Mouse (Mus musculus): ENCODE results near the gene Rps6ka5. TPM values are rescaled to one million over a fixed set of nuclear protein-coding genes. Genes with fewer than 3 reads are reported as not detected.
A peak's percentile ranks its signal among the peaks of the same experiment; 100 is the strongest.

Gene Rps6ka5
- polyA plus RNA-seq, 1 experiment from 2014 or later: 5.2 TPM

GRCm38 (mm10) chr12:100613878-100614277 is 112.9 kb downstream of the Rps6ka5 start:
- Histone ChIP-seq H3K4me2 (no peak overlapping the region), H3K9me3 (no peaks in the 10 kb centered on the region), H3K27me3 (no peaks in the 10 kb centered on the region), H3K27ac (no peak overlapping the region), H3K4me1 (no peaks in the 10 kb centered on the region), H3K36me3 (no peaks in the 10 kb centered on the region), H3K9ac (no peak overlapping the region), H3K4me3 (no peak overlapping the region)
- ATAC-seq (ENCODE audit: borderline replicate concordance, extremely low read depth, low FRiP score, low TSS enrichment): no peak
- WGBS: 80% methylated on average over 2 of the region's 2 CpGs

DNA sequence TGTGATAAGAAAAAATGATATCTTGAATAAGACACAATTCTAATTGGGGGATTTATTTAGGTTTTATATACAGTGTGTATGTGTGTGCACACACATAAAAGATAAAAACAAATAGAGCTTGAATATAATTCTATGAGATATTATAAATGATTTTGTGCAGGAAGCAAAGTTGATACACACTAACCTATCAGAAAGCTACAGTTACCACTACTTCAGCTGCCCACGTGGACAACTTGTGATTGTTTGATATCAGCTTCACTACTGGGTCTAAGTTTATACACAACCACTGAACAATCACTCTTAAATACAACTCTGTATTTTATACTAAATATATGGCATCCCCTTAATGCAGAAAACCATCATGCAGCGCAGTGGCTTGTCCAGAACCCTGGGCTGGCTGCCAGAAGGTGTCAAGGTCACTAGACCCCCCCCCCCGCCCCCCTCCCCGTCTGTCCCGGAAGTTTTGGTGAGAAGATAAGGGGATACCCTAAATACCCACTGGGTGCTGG is 113.5 kb downstream of the Rps6ka5 start:
- Histone ChIP-seq H3K36me3 (no peaks in the 10 kb centered on the region), H3K9ac (no peak overlapping the region), H3K4me1 (no peaks in the 10 kb centered on the region), H3K9me3 (no peaks in the 10 kb centered on the region), H3K27ac (no peak overlapping the region), H3K4me2 (no peak overlapping the region), H3K27me3 (no peaks in the 10 kb centered on the region), H3K4me3 (no peak overlapping the region)
- 35% methylated on average over 5 of the region's 5 CpGs for WGBS
- no peak for ATAC-seq (ENCODE audit: borderline replicate concordance, extremely low read depth, low FRiP score, low TSS enrichment)

DNA sequence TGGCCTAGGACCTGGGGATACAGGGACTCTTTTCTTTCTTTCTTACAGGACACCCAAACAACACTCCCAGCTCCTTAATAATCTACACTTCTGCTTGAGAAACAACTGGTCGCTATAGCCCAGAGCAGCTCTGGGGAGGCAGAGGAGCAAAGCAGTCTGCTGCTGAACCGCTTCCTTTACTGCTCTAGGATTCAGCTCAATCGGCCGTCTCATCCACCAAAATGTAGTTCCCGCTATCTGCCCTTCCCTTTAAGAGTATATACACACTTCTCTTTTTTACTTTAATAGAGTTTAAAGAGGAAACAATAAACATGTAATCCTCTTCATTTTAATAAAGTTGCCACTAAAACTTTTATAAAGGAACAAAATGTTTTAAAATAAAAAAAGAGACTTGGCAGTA is 117.0 kb downstream of the Rps6ka5 start:
- Histone ChIP-seq H3K9me3 (no peaks in the 10 kb centered on the region), H3K36me3 (no peaks in the 10 kb centered on the region), H3K4me2 (no peak overlapping the region), H3K27ac (no peak overlapping the region), H3K27me3 (no peaks in the 10 kb centered on the region), H3K4me1 (no peaks in the 10 kb centered on the region), H3K9ac (no peak overlapping the region), H3K4me3 (no peak overlapping the region)
- WGBS: 82% methylated on average over 5 of the region's 5 CpGs
- no peak for ATAC-seq (ENCODE audit: borderline replicate concordance, extremely low read depth, low FRiP score, low TSS enrichment)

DNA sequence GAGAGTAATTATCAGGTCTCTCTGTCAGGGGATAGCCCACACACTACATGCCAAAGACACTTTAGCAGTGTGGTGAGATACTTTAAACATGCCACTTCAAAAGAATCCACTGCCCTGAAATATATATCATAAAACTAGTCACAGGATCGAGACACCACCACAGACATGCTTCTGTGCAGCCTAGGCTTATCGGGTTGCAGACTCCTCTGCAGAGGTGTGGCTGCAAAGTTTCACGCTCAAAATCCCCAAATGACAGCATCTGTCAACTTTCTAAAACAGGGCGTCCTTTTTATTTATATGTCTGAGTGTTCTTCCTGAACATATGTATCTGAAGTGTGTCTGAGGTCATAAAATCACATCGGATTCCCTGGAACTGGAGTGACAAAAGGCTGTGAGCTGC is 117.7 kb downstream of the Rps6ka5 start:
- no peak overlapping the region for H3K9ac ChIP-seq
- H3K4me2 ChIP-seq: no peak overlapping the region
- H3K4me1 ChIP-seq: no peaks in the 10 kb centered on the region
- no peaks in the 10 kb centered on the region for H3K9me3 ChIP-seq
- no peaks in the 10 kb centered on the region for H3K36me3 ChIP-seq
- H3K27ac ChIP-seq: no peak overlapping the region
- no peaks in the 10 kb centered on the region for H3K27me3 ChIP-seq
- H3K4me3 ChIP-seq: no peak overlapping the region
- 42% methylated on average over 5 of the region's 5 CpGs for WGBS
- no peak for ATAC-seq (ENCODE audit: borderline replicate concordance, extremely low read depth, low FRiP score, low TSS enrichment)

DNA sequence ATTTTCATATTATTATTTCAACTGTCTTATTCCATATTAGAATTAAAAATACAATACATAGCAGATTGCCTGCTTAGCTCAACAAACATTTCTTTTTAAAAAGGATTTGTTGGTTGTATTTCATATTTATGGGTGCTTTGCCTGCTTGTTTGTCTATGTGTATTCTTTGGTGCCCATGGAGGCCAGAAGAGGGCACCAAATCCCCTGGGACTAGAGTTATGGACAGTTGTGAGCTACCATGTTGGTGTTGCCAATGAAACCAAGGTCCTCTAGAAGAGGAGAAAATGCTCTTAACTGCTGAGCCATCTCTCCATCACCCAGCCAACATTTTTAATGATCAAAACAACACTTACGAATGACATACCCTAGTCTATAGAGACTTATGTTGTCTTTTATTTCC is 120.0 kb downstream of the Rps6ka5 start:
- no peaks in the 10 kb centered on the region for H3K36me3 ChIP-seq
- H3K27ac ChIP-seq: no peak overlapping the region
- WGBS: 78% methylated on average over 1 of the region's 1 CpGs
- H3K4me1 ChIP-seq: no peaks in the 10 kb centered on the region
- no peak for ATAC-seq (ENCODE audit: borderline replicate concordance, extremely low read depth, low FRiP score, low TSS enrichment)
- H3K9ac ChIP-seq: no peak overlapping the region
- no peak overlapping the region for H3K4me2 ChIP-seq
- no peak overlapping the region for H3K4me3 ChIP-seq
- H3K27me3 ChIP-seq: no peaks in the 10 kb centered on the region
- H3K9me3 ChIP-seq: no peaks in the 10 kb centered on the region

GRCm38 (mm10) chr12:100605596-100605995 is 121.2 kb downstream of the Rps6ka5 start:
- no peaks in the 10 kb centered on the region for H3K9me3 ChIP-seq
- ATAC-seq (ENCODE audit: borderline replicate concordance, extremely low read depth, low FRiP score, low TSS enrichment): no peak
- no peak overlapping the region for H3K9ac ChIP-seq
- no peaks in the 10 kb centered on the region for H3K27me3 ChIP-seq
- no peaks in the 10 kb centered on the region for H3K36me3 ChIP-seq
- no peak overlapping the region for H3K27ac ChIP-seq
- no peak overlapping the region for H3K4me3 ChIP-seq
- no peak overlapping the region for H3K4me2 ChIP-seq
- 64% methylated on average over 3 of the region's 3 CpGs for WGBS
- H3K4me1 ChIP-seq: no peaks in the 10 kb centered on the region

- no peaks in the 10 kb centered on the region for H3K4me1 ChIP-seq
- no peak overlapping the region for H3K27ac ChIP-seq
- no peak overlapping the region for H3K9ac ChIP-seq
- 0% methylated on average over 1 of the region's 1 CpGs for WGBS
- no peaks in the 10 kb centered on the region for H3K27me3 ChIP-seq
- no peak overlapping the region for H3K4me3 ChIP-seq
- no peak overlapping the region for H3K4me2 ChIP-seq
- ATAC-seq (ENCODE audit: borderline replicate concordance, extremely low read depth, low FRiP score, low TSS enrichment): peak; percentile 65; the same call in 1 of the 2 replicates
- no peaks in the 10 kb centered on the region for H3K9me3 ChIP-seq
- no peaks in the 10 kb centered on the region for H3K36me3 ChIP-seq
Observed at GRCm38 (mm10) chr12:100604540-100604939, 122.2 kb downstream of the Rps6ka5 start.

- Histone ChIP-seq H3K4me3 (no peak overlapping the region), H3K27ac (no peak overlapping the region), H3K27me3 (no peaks in the 10 kb centered on the region), H3K4me1 (no peaks in the 10 kb centered on the region), H3K9ac (no peak overlapping the region), H3K36me3 (no peaks in the 10 kb centered on the region), H3K4me2 (no peak overlapping the region), H3K9me3 (no peaks in the 10 kb centered on the region)
- WGBS: 64% methylated on average over 3 of the region's 3 CpGs
- no peak for ATAC-seq (ENCODE audit: borderline replicate concordance, extremely low read depth, low FRiP score, low TSS enrichment)
Observed at GRCm38 (mm10) chr12:100594700-100595099, 132.1 kb downstream of the Rps6ka5 start.

DNA sequence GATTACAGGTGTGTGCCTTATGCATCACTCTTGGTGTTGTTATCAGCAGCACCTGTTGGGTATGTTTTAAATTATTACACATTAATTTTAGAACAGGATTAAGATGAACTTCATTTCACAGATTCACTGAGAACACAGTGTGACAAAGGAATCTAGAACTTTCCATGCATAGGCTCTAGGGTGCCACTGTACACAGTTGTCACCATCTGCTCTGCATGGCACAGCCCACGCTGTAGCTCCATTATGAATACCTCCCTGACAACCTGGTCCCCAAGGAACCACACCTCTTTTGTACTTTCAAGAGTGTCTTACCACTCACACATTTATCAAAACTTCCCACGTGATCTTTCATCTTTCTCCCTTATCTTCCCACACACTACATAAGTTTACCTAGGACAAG is 140.2 kb downstream of the Rps6ka5 start:
- H3K4me1 ChIP-seq: no peaks in the 10 kb centered on the region
- H3K4me3 ChIP-seq: no peak overlapping the region
- H3K36me3 ChIP-seq: no peaks in the 10 kb centered on the region
- no peak for ATAC-seq (ENCODE audit: borderline replicate concordance, extremely low read depth, low FRiP score, low TSS enrichment)
- WGBS: 68% methylated on average over 2 of the region's 2 CpGs
- H3K27ac ChIP-seq: no peak overlapping the region
- H3K27me3 ChIP-seq: no peaks in the 10 kb centered on the region
- H3K9ac ChIP-seq: no peak overlapping the region
- H3K9me3 ChIP-seq: no peaks in the 10 kb centered on the region
- H3K4me2 ChIP-seq: no peak overlapping the region

- no peak overlapping the region for H3K27ac ChIP-seq
- 87% methylated on average over 2 of the region's 2 CpGs for WGBS
- ATAC-seq (ENCODE audit: borderline replicate concordance, extremely low read depth, low FRiP score, low TSS enrichment): no peak
- no peak overlapping the region for H3K9ac ChIP-seq
- no peak overlapping the region for H3K4me2 ChIP-seq
- H3K27me3 ChIP-seq: no peaks in the 10 kb centered on the region
- H3K4me3 ChIP-seq: no peak overlapping the region
- H3K4me1 ChIP-seq: no peaks in the 10 kb centered on the region
- no peaks in the 10 kb centered on the region for H3K36me3 ChIP-seq
- no peaks in the 10 kb centered on the region for H3K9me3 ChIP-seq
Observed at GRCm38 (mm10) chr12:100579221-100579620, 147.6 kb downstream of the Rps6ka5 start.

GRCm38 (mm10) chr12:100578291-100578690 is 148.5 kb downstream of the Rps6ka5 start:
- H3K4me3 ChIP-seq: no peak overlapping the region
- no peak overlapping the region for H3K27ac ChIP-seq
- H3K36me3 ChIP-seq: no peaks in the 10 kb centered on the region
- 53% methylated on average over 2 of the region's 2 CpGs for WGBS
- no peak for ATAC-seq (ENCODE audit: borderline replicate concordance, extremely low read depth, low FRiP score, low TSS enrichment)
- H3K9me3 ChIP-seq: no peaks in the 10 kb centered on the region
- H3K4me1 ChIP-seq: no peaks in the 10 kb centered on the region
- no peaks in the 10 kb centered on the region for H3K27me3 ChIP-seq
- H3K4me2 ChIP-seq: no peak overlapping the region
- H3K9ac ChIP-seq: no peak overlapping the region

DNA sequence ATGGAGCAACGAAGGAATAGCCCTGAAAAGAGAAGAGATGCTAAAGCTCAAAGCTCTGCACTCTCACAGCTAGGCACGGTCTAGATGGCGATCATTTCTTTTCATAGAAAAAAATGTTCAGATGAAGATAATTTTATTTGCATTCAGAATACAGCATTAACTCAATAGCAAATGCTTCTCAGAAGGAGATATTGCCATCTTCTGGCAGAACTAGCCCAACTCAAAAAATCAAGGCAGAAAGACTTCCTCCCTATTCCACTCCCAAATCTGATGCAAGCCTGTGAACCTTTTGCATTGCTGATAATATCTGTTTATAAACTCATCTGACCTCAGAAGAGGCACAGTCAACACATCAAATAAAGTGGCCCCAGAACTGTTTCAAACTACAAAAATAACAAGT is 151.0 kb downstream of the Rps6ka5 start:
- H3K27me3 ChIP-seq: no peaks in the 10 kb centered on the region
- H3K9ac ChIP-seq: no peak overlapping the region
- no peak overlapping the region for H3K4me3 ChIP-seq
- H3K4me1 ChIP-seq: no peaks in the 10 kb centered on the region
- H3K36me3 ChIP-seq: 0 out of 2 replicates have a peak, but pooled peaks cover 4% of the 10 kb centered on the region
- ATAC-seq (ENCODE audit: borderline replicate concordance, extremely low read depth, low FRiP score, low TSS enrichment): no peak
- 78% methylated on average over 3 of the region's 3 CpGs for WGBS
- H3K27ac ChIP-seq: no peak overlapping the region
- no peak overlapping the region for H3K4me2 ChIP-seq
- no peaks in the 10 kb centered on the region for H3K9me3 ChIP-seq

DNA sequence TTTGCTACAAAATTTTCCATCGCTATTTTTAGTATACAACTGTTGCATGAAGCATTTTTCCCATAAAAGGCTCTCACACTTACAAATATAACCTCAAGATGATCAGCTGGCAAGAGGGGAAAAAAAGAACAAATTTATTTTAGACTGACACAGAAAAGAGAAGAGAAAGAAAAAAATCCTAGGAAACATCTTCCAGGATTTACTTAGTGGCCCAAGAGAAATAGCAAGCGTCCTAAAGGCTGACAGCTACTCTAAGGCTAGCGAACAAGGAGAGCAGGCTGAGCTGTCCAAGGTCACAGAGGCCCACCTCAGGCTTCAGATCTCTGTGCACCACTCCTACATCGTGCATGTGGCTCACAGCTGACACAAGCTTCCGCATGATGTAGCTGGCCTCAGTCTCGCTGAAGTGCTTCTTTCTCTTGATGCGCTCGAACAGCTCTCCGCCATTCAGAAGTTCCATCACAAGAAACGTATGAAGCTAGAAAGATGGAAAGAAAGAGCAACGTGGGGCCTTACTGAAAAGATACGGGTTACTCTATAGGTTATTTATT is 156.2 kb downstream of the Rps6ka5 start:
- Histone ChIP-seq H3K9me3 (no peaks in the 10 kb centered on the region), H3K4me2 (no peak overlapping the region), H3K36me3 (0 out of 2 replicates have a peak, but pooled peaks cover 4% of the 10 kb centered on the region), H3K9ac (no peak overlapping the region), H3K27me3 (no peaks in the 10 kb centered on the region), H3K4me1 (no peaks in the 10 kb centered on the region), H3K27ac (no peak overlapping the region), H3K4me3 (no peak overlapping the region)
- no peak for ATAC-seq (ENCODE audit: borderline replicate concordance, extremely low read depth, low FRiP score, low TSS enrichment)
- WGBS: 75% methylated on average over 12 of the region's 12 CpGs

All from lung, embryonic 15.5 days (tissue).